Mouse (Mus musculus) lung, postnatal 10 days (tissue): ENCODE measurements at regions not wholly inside any gene's neighbourhood (a gene's known extent, or its start where the extent isn't known, plus 50 kb on each side); places are given as distances from the start of the nearest gene placed in this dataset.

Source experiments
- DNase-seq: peaks from one replicate; pipeline ENCODE4 v3.0.0; 2021

DNA sequence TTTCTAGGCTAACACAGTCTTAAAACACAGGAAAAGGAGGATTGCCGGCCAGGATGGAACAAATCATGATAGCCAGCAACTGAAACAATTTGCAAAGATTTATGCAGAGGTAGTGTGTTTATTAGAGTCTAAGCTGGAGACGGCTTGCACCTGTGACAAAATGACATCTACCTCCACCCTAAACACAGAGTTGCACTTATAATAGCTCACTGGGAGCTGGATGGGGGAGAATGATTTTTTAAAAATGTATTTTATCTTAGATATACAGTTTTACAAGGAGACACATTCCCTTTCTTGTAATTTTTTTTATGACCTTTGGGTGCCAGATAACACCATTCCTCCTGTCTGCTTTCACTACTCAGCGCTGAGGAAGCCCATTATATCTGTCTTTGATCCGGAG is 76.7 kb upstream of the Zfhx3 start:
- no peak for DNase-seq

DNA sequence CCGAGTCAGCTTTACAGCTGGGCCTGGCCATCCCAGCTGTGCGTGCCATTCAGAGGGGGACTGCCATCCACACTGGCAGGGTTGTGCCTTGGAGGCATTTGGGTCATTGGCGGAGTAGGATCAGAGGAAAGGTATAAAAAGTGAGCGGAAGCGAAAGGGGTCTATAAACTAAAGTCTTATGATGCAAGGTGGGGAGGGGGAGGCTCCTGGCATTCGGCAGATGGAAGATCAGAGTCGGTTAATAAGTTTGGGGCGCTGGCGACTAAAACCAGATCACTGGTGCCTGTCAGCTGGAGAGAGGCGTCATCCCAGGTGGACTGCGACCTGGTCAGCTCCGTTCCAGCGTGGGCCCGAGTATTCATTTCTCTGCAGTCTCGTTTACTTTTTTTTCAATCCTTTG is 70.7 kb upstream of the Zfhx3 start:
- no peak for DNase-seq

DNA sequence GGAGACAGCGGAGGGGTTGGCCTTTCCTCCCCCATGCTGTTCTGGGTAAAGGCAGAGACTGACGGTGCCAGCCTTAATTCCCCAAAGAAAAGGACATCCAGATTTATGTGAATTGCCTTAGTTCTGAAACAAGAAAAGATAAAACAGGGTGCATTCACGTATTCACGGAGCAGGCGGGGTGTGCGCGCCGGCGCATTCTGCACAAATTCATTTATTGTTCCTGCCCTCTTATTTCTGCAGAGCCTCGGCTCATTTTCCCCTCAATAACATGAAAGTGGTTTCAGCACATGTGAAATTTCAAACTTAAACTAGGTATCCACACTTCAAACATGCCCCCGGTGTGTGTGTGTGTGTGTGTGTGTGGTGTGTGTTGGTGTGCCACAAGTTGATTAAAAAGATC is 70.3 kb upstream of the Zfhx3 start:
- DNase-seq = no peak

DNA sequence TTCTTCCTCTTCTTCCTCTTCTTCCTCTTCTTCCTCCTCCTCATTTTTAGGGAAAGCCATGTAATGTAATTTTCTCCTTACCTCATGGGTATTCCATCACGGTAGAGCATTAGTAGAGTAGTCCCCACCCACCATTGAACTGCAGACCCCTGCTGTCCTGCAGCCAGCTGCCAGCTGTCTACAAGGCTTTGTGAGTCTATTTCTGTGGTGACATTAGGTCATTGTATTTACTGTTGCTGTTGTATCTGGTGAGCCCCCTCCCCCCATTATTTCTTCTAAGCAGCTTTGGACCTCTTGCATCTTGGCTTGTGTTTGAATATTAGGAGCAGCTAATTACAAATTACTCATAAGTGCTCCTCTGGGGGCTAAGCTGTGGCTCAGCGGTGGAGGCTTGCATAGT is 66.0 kb upstream of the Zfhx3 start:
- DNase-seq = no peak

DNA sequence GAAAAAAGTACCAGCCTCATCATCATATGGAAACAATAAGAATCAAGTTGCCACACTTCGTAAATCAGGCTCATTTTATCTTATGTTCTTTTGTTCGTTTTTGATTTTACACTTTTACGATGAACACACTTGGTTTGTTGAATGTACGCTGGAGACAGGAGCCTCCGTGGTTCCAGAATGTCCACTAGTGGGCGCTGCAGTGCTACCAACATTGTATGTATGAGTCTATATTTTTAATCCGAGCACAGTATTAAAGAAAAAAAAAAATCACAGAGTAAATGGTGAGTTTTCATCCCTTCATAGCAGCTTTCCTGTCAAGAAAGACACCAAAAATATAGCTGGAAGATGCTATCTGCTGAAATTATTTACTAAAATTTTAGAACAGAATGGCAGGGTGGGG is 60.6 kb upstream of the Zfhx3 start:
- DNase-seq = peak; percentile 77

DNA sequence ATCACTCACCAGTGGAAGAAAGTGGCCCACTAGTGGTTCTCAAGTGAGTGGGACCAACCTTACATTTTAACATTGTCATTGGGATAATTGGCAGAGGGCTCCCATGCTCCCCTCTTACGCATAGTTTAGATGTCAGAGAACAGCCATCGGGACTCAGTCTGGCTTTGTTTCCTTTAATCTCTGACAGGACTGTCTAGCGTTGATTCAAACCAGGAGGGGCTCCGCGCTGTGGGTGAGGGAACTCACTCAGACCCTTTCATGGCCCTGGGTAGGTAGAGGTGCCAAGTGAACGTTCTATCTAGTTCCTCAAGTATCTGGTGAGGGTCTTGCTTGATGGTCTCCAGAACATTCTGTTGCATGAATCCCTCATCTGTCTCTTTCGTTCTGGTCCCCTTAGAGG is 56.9 kb upstream of the Zfhx3 start:
- peak; percentile 5 for DNase-seq

DNA sequence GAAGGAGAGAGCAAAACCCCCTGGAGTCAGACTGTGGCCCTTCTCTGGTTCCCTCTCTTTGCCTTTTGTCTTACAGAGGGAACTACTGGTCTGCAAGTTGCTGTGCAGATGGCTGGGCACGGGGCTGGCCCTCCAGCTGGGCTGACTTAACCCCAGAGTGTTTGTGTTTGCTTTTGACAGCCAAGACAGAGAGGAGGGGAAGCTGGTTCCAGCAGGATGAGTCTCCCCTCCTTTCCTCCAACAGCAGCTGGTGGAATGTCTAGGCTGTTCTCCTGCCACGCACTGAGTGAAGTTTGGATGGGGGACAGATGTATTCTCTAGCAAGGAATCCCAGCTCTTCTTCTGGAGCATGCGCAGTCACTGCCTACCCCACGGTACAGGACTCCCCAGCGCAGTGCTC is 56.5 kb upstream of the Zfhx3 start:
- DNase-seq = peak; percentile 83

DNA sequence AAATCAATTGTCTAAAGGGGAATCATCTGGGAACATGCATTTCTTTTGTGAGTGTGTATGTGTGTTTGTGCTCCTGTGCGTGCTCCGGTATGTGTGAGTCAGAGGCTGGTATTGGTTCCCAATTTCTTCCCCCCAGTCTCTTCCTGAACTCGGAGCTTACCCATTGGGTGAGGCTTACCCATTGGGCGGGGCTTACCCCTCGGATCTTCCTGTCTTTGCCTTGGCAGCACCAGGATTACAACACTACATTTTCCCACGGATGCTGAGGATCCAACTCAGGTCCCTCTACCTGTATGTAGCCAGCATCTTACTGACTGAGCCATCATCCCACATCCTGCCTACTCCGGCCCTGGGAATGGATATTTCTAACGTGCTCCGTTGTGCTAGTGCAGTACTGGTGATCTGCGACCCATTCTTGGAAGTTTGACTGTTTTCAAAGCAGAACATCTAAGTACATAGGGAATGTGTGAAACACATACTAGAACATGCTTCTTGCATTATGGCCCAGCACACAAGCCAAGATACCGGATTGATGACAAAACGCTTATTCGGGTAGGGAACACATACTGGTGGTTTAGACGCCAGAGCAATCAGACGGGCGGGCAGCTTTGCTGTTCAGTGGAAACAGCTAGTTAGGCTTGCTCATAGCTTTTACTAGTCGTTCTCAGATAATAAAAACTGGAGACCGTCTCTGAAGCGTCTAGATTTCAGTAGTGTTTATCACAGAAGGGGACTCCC is 55.8 kb upstream of the Zfhx3 start:
- DNase-seq = peak; percentile 6

DNA sequence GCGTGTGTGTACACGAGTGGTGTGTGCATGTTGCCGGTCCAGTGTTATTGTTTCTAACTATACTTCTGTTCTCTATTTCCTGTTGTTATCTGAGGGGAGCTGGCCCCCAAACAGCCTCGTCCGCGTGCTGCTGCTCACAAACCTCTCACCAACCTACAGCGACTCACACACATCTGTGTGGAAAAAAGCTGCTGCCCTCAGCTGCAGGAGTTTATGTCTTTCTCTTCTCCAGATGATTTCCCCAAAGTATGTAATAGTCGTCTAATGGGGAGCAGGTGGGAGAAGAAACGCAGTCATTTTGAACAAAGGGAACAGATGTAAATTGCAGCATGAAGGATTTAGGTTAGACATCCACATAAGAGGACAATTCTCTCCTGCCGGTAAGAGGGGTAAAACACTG is 55.1 kb upstream of the Zfhx3 start:
- no peak for DNase-seq

DNA sequence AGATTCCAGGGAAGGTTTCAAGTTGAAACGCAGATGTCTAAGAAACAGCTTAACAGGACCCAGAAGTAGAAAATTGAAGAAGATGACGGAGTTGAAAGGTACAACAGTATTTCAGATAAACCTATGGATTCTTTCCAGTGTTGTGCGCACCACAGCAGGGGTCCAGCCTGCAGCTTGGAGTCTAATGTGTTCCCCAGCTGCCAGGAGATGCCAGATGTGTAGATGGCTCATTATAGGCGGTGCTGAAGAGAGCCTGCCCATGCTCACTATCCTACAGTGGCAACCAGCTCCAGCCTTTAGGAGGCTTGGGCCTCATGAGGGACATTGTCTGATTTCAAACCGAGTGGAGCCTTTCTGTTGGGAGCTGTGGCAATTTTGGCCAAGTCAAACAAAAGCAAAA is 51.5 kb upstream of the Zfhx3 start:
- no peak for DNase-seq
